Mouse (Mus musculus) monocyte, adult 59 days (primary cell): ENCODE data around the gene Amt. TPM values are rescaled to one million over a fixed set of nuclear protein-coding genes. Genes with fewer than 3 reads are reported as not detected.

Source experiments
- total RNA-seq, 2 experiments: library from RNA; stranded (reverse); gene quantifications; one replicate each; pipeline ENCODE4 v1.2.4; 2023

Gene Amt
- 1 to 10 TPM; 1.0 TPM for total RNA-seq

GRCm38 (mm10) chr9:108296453-108297355 is at the start of gene Amt:
Gene Amt (plus strand): TSS chr9:108296853.

GRCm38 (mm10) chr9:108263690-108264190 is 32.9 kb upstream of the Amt start, which contains the start of gene Dag1:
Gene Dag1 (minus strand): TSS chr9:108263958.

DNA sequence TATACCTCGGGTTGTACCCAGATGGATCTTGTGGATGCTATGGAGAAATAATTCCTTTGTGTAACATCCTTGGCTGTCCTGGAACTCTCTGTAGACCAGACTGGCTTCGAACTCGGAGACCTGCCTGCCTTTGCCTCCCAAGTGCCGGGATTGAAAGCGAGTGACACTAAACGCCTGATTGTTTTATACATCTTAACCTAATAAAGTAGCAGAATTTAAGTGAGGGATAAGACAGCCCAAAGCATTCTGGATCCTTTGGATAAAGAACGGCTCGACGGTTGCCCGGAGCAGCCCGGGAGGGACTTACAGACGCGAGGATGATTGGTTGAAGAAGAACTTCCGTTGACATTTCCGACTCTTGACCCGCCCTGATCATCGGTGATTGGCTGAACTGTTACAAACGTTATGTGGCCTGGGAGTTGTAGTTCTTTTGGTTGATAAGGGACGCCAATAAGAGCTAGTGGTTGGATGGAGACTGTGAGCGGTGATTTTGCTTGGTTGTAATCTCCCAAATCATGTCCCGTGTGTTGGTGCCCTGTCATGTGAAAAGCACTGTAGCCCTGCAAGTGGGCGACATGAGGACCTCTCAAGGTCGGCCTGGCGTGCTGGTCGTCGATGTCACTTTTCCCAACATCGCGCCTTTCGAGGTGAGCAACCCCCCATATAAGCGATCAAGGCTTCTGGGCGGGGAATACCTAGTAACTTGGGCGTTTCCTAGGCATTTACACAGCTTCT is 6.5 kb upstream of the Amt start, which contains the start of gene Nicn1:
Nicn1 (plus strand) TSS at position 414 of the 735 bp plus-strand sequence.

DNA sequence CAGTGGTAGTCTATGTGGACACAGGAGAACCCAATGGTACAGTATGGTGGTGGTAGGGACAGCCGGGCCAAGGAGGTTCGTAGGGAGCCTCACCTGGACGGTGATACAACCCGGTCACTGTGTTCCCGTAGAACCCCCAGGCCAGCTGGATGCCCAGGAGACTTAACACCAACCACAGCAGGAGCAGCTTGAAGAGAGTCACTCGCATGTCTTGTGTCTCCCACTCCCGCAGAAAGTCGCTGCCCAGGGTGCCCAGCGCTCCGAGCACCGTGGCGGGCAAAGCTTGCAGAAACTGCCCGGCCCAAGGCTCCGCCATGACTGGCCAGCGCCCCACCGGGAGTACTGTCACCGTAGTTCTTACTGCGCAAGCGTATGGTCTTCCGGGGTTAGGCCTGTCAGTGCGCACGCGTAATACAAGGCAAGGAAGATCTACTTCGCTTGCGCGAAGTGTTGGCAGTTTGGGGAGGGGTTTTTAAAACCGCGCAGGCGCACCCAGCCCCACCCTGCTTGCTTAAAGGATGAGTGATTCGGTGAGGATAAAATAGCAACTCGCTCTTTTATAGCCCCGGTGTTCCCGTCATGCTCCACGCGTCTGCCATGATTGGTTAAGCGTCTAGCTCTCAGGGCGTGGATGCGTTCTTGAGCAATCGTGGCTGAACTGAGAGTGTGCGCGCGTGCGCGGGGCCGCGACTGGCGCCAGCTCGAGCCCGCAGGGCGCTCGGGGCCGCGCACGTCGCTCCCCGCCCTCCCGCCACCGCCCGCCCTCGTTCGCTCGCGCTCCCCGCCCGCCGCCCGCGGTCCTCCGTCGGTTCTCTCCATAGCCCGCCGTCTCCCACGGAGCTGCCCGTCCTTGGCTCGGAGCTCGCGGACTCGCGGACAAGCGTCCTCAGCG is 9.2 kb downstream of the Amt start, which contains the start of the genes Rhoa and Tcta:
Rhoa (plus strand) TSS at position 501 of the 892 bp plus-strand sequence.
Tcta (minus strand) TSS at position 532 of the 892 bp plus-strand sequence.

DNA sequence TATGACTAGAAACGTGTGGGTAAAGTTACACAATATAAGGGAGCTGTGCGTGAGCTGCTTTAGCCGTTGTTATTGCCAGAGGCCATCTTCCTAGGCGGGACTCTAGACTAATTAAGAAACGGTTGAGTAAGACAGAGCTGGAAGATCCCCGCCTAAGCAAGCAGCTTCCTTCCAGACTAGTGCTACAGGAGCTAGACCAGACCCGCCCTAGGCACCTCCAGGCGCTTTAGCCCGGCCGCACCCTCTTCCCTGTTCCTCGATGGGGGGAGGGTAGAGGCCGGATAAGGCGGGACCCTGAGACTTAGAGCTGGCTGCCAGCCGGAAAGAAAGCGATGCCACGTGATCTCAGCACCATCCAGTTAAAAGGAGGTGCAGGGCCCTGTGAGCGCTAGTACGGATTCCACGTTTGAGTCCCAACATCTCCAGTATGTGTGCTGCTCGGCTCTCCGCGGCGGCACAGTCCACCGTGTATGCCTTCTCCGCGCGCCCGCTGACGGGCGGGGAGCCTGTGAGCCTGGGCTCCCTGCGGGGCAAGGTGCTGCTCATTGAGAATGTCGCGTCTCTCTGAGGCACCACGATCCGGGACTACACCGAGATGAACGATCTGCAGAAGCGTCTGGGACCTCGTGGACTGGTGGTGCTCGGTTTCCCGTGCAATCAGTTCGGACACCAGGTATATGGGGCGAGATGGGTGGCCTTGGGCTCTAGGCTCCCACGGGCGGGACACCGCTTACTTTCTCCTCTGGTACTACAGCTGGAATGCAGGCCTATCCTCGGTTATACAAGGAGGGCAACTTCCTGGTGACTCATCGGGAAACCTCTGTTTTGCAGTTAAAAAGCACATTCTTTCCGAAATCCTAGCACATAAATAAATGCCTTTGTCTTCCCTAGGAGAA is 42.5 kb downstream of the Amt start, which contains the start of gene Gpx1:
Gpx1 (plus strand) TSS at position 18 of the 896 bp plus-strand sequence.

GRCm38 (mm10) chr9:108347540-108348289 is 51.1 kb downstream of the Amt start, which contains the start of gene Usp4:
Gene Usp4 (plus strand): TSS chr9:108347853.

Other genes with a start within 250 kb of the Amt start
- gene Gmppb, start 247.6 kb upstream of the Amt start, total RNA-seq, result 10 to 100 TPM; 18.7 to 25.7 TPM
- gene Amigo3, start 243.7 kb upstream of the Amt start, total RNA-seq, result 1 to 10 TPM; 4.3 to 5.0 TPM
- gene Mst1, start 216.4 kb upstream of the Amt start, total RNA-seq, result not detected
- 10 to 100 TPM; 66.5 to 82.0 TPM for gene Rnf123, start 213.5 kb upstream of the Amt start, total RNA-seq
- 10 to 100 TPM; 60.0 to 60.3 TPM for gene Apeh, start 202.2 kb upstream of the Amt start, total RNA-seq
- under 1 TPM; 0.21 to 0.37 TPM for gene Bsn, start 106.5 kb upstream of the Amt start, total RNA-seq
- 10 to 100 TPM; 14.6 to 16.6 TPM for gene Dag1, start 32.9 kb upstream of the Amt start, total RNA-seq
- gene Nicn1, start 6.4 kb upstream of the Amt start, total RNA-seq, result 1 to 10 TPM; 2.2 to 2.9 TPM
- 100 to 1,000 TPM; 645 to 652 TPM for gene Rhoa, start 9.3 kb downstream of the Amt start, total RNA-seq
- gene Tcta, start 9.3 kb downstream of the Amt start, total RNA-seq, result 10 to 100 TPM; 13.5 to 16.4 TPM
- gene Gpx1, start 42.0 kb downstream of the Amt start, total RNA-seq, result 1,000 to 10,000 TPM; 2,015 to 2,084 TPM
- gene Usp4, start 51.0 kb downstream of the Amt start, total RNA-seq, result 100 to 1,000 TPM; 145 to 165 TPM
- 1 to 10 TPM; 2.8 to 3.7 TPM for gene 1700102P08Rik, start 96.0 kb downstream of the Amt start, total RNA-seq
- not detected for gene Ccdc36, start 131.6 kb downstream of the Amt start, total RNA-seq
- gene BC048562, start 139.6 kb downstream of the Amt start, total RNA-seq, result not detected
- gene Ccdc71, start 163.7 kb downstream of the Amt start, total RNA-seq, result 10 to 100 TPM; 16.6 to 24.8 TPM
- 1 to 10 TPM; 1.7 to 1.8 TPM for gene Klhdc8b, start 164.7 kb downstream of the Amt start, total RNA-seq
- gene Lamb2, start 182.9 kb downstream of the Amt start, total RNA-seq, result under 1 TPM; 0.36 to 1.00 TPM
- gene Usp19, start 193.7 kb downstream of the Amt start, total RNA-seq, result 100 to 1,000 TPM; 176 to 197 TPM
- gene Qars, start 210.9 kb downstream of the Amt start, total RNA-seq, result 100 to 1,000 TPM; 145 to 176 TPM
- gene Qrich1, start 220.0 kb downstream of the Amt start, total RNA-seq, result 100 to 1,000 TPM; 142 to 149 TPM